Mouse (Mus musculus): ENCODE data around the gene Fgfr2. TPM values are rescaled to one million over a fixed set of nuclear protein-coding genes. Genes with fewer than 3 reads are reported as not detected.

The Fgfr2 gene
- polyA plus RNA-seq, 1 experiment from 2014 or later = 137 TPM

DNA sequence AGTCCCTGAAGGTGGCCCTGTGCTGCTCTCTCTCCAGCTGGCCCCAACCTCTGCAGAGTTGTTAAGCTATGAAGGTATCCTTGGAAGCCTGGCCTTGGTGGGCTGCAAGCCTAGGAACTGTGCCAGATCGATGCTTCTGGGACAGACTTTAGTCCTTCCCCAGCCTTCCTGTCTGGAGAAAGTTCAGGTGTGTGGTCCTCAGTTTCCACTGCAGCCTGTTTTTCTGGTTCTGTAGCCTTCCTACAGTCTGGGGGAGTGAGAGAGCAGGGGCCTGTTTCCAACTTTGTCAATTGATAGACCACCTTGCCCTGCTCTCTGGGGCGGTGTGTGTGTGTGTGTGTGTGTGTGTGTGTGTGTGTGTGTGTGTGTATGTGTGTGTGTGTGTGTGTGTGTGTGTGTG is 2431.2 kb downstream of the Fgfr2 start:
- peaks cover 74% of the 10 kb centered on the region for H3K4me1 ChIP-seq
- H3K4me2 ChIP-seq (replicated peaks) = peak overlapping the region; percentile 73; the same call in 1 of the 2 replicates
- no peaks in the 10 kb centered on the region for H3K9me3 ChIP-seq (replicated peaks)
- H3K27ac ChIP-seq (replicated peaks) = peak overlapping the region; percentile 93
- peak overlapping the region; percentile 63 for H3K4me3 ChIP-seq (replicated peaks)
- ATAC-seq (ENCODE audit: insufficient number of reproducible peaks, low FRiP score, low TSS enrichment, low read depth) = no peak
- no peaks in the 10 kb centered on the region for H3K36me3 ChIP-seq
- H3K9ac ChIP-seq = no peak overlapping the region
- 18% methylated on average over 2 of the region's 2 CpGs for WGBS
- no peaks in the 10 kb centered on the region for H3K27me3 ChIP-seq

DNA sequence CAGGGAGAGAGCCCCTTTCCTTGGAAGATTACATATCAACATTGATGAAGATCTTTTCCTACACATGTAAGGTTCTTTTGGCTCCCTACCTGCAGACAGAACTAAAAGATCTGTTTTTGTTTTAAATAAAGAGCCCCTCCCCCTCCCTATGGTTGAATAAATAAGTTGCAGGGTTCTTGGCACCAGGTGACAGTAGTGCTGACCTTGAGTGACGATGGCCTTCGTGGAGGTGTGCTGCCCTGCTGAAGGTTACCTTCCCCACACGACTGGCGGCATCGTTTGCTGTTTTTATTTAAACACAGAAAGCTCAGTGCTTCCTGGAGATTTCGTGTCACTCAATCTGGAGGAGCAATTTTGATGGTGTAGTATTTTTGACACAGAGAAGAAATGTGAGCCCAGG is 2432.3 kb downstream of the Fgfr2 start:
- Histone ChIP-seq H3K9me3 (replicated peaks) (no peaks in the 10 kb centered on the region), H3K27me3 (no peaks in the 10 kb centered on the region), H3K27ac (replicated peaks) (0 out of 2 replicates have a peak overlapping the region, but pooled peaks have one; percentile 11), H3K9ac (no peak overlapping the region), H3K4me3 (replicated peaks) (no peak overlapping the region), H3K4me2 (replicated peaks) (no peak overlapping the region), H3K4me1 (peaks cover 63% of the 10 kb centered on the region), H3K36me3 (no peaks in the 10 kb centered on the region)
- WGBS = 44% methylated on average over 6 of the region's 6 CpGs
- ATAC-seq (ENCODE audit: insufficient number of reproducible peaks, low FRiP score, low TSS enrichment, low read depth) = no peak

DNA sequence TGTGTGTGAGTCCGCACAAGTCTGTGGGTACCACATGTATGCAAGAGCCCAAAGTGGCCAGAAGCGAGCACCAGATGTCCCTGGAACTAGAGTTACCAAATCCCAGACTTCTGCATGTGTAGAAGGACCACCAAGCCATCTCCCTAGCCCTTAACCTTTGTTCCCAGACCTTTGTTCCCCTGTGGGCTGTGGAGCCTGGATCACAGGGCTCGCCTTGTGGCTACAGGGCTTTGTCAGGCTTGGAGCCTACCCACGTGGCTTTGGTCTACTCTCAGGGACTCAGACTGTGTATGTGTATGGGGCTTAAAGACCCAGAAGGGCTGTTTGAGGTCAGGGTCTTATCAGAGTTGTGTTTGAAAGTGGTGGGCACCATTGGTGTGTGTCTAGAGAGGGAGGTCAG is 2434.5 kb downstream of the Fgfr2 start:
- no peak for ATAC-seq (ENCODE audit: insufficient number of reproducible peaks, low FRiP score, low TSS enrichment, low read depth)
- H3K36me3 ChIP-seq = no peaks in the 10 kb centered on the region
- H3K27me3 ChIP-seq = no peaks in the 10 kb centered on the region
- peaks cover 41% of the 10 kb centered on the region for H3K4me1 ChIP-seq
- no peak overlapping the region for H3K4me3 ChIP-seq (replicated peaks)
- H3K9me3 ChIP-seq (replicated peaks) = no peaks in the 10 kb centered on the region
- H3K9ac ChIP-seq = no peak overlapping the region
- H3K4me2 ChIP-seq (replicated peaks) = no peak overlapping the region
- WGBS = 82% methylated on average over 4 of the region's 4 CpGs
- no peak overlapping the region for H3K27ac ChIP-seq (replicated peaks)

DNA sequence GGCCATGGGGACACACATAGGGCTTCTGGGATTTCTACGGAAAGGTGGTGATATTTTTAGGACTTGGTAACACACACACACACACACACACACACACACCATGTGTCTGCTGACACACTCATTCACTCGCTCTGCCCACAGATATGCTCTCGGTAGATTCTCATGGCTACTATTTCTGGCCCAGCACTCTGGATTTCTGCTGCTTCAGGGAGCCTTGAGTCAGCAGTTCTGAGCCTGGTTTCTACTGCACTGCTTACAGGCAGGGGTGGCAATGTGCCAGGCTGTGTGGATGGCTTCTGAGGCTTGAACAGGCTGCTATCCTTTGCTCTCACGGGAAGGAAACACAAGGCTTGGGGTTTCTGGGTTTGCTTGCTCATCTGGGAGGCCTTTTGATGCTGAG is 2441.4 kb downstream of the Fgfr2 start:
- Histone ChIP-seq H3K9me3 (replicated peaks) (no peaks in the 10 kb centered on the region), H3K27ac (replicated peaks) (peak overlapping the region; percentile 74), H3K27me3 (no peaks in the 10 kb centered on the region), H3K36me3 (no peaks in the 10 kb centered on the region), H3K4me1 (peaks cover 27% of the 10 kb centered on the region), H3K9ac (no peak overlapping the region), H3K4me3 (replicated peaks) (no peak overlapping the region), H3K4me2 (replicated peaks) (no peak overlapping the region)
- peak; percentile 49; the same call in 1 of the 2 replicates for ATAC-seq (ENCODE audit: insufficient number of reproducible peaks, low FRiP score, low TSS enrichment, low read depth)
- WGBS = 44% methylated on average over 4 of the region's 4 CpGs

DNA sequence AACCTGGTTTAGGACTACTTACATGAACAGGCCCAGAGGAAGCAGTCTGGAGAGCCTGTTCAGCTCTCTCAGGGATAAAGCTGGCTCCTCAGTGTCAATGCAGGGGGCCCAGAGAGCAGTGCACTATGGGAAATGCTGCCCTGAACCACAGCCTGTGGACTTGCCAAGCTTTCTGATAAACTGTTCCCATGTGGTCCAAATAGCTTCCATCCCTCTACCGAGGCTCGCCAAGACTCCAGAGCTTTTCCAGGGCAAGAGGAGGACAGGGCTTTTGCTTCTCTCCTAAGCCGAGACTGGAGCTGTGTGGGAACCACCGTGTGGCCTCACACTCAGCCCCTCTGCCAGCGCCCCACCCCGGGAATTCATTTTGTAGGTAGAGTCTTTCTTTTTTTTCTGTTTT is 2444.7 kb downstream of the Fgfr2 start:
- Histone ChIP-seq H3K27ac (replicated peaks) (peak overlapping the region; percentile 56; the same call in 1 of the 2 replicates), H3K27me3 (no peaks in the 10 kb centered on the region), H3K4me2 (replicated peaks) (no peak overlapping the region), H3K4me1 (peaks cover 33% of the 10 kb centered on the region), H3K36me3 (peaks cover 14% of the 10 kb centered on the region; the same call in 1 of the 2 replicates), H3K9me3 (replicated peaks) (no peaks in the 10 kb centered on the region), H3K9ac (no peak overlapping the region), H3K4me3 (replicated peaks) (no peak overlapping the region)
- 66% methylated on average over 6 of the region's 6 CpGs for WGBS
- no peak for ATAC-seq (ENCODE audit: insufficient number of reproducible peaks, low FRiP score, low TSS enrichment, low read depth)

DNA sequence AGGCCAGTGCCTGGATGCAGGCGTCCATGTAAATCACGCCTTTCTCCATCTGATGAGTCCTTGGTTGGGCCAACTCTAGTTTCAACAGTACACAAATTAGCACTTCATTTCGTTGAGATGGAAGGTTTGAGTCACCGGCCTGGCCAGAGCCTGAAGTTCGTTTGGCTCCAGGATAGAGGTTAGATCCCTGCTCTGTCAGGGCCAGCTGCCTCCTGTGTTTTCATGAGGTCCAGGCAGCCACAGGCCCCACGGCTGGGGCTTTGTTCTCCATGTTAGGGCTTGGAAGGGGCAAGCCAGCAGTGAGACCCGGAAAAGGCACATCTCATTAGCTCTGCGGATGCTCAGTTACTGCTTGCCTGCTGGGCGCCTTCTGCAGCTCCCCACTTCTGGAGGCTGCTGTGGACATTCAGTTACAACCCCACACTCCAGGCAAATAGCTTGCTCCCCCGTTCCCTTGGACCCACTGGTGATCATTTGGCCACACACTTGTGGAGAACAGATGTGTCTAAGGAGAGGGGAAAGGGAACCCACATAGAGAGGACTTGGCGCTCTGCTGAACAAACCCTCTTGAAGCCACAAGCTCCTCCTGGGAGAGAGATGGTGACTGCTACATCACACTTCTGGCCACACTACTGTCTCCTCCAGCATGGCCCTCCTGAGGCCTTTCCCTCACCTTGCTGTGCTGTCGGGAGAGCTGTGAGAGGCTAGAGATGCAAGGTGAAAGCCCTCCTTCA is 2445.4 kb downstream of the Fgfr2 start:
- no peaks in the 10 kb centered on the region for H3K9me3 ChIP-seq (replicated peaks)
- H3K27me3 ChIP-seq = no peaks in the 10 kb centered on the region
- peaks cover 14% of the 10 kb centered on the region; the same call in 1 of the 2 replicates for H3K36me3 ChIP-seq
- peaks cover 36% of the 10 kb centered on the region for H3K4me1 ChIP-seq
- no peak overlapping the region for H3K4me3 ChIP-seq (replicated peaks)
- peak overlapping the region; percentile 56; the same call in 1 of the 2 replicates for H3K27ac ChIP-seq (replicated peaks)
- H3K9ac ChIP-seq = no peak overlapping the region
- ATAC-seq (ENCODE audit: insufficient number of reproducible peaks, low FRiP score, low TSS enrichment, low read depth) = no peak
- H3K4me2 ChIP-seq (replicated peaks) = no peak overlapping the region
- 71% methylated on average over 12 of the region's 12 CpGs for WGBS

DNA sequence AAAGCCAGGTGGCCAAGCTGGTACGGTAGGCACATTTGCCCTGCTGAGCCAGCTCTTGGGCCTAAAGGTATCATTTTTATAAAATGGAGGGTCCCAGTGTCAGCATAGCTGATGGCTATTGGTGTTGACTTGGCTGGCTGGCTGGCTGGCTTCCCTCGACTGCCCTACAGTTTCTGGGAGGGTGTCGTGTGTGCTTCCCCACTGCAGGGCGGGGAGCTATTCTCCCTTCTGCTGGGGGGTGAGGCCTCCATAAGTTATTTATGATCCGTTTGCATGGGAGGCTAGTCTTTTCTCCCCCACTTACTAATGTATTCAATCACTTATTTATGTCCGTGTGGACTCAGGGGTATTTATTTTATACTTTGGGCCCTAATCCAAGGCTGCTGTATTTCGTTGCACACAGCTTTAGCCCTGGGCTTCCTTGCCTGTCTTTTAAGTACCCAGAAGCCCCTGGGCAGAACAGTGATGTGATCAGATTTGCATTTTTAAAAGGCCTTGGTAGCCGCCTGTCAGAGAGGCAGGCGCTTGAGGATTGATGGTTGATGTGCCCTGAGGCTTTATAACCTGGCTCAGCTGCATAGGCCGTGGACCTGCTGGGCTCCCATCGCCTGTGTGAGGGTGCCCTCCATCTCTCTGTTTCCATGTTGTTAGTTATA is 2446.1 kb downstream of the Fgfr2 start:
- H3K4me2 ChIP-seq (replicated peaks) = no peak overlapping the region
- H3K27me3 ChIP-seq = no peaks in the 10 kb centered on the region
- H3K4me3 ChIP-seq (replicated peaks) = no peak overlapping the region
- ATAC-seq (ENCODE audit: insufficient number of reproducible peaks, low FRiP score, low TSS enrichment, low read depth) = no peak
- H3K36me3 ChIP-seq = peaks cover 14% of the 10 kb centered on the region; the same call in 1 of the 2 replicates
- H3K27ac ChIP-seq (replicated peaks) = 0 out of 2 replicates have a peak overlapping the region, but pooled peaks have one; percentile 56
- no peaks in the 10 kb centered on the region for H3K9me3 ChIP-seq (replicated peaks)
- 54% methylated on average over 11 of the region's 11 CpGs for WGBS
- H3K4me1 ChIP-seq = peaks cover 38% of the 10 kb centered on the region
- no peak overlapping the region for H3K9ac ChIP-seq

DNA sequence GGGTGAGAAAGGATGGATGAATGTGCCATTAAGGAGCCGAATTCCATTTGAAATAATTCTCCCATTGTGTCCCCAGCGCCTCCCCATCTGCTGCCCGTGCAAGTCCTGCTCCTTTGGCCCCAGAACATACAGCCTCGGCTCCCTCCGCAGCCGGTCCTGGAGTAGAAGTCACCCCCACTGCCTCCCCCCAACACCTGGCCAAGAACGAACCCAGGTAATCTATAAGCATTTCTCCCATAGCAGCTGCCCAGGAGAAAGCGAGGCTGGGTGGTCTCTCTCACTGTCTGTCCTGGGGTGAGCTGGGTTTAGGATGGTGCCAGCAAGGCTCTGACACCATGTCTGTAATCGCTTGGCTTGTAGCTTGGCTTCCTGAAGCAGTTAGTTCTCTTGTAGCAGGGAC is 2448.6 kb downstream of the Fgfr2 start:
- Histone ChIP-seq H3K9me3 (replicated peaks) (no peaks in the 10 kb centered on the region), H3K27ac (replicated peaks) (no peak overlapping the region), H3K4me3 (replicated peaks) (no peak overlapping the region), H3K9ac (no peak overlapping the region), H3K36me3 (peaks cover 14% of the 10 kb centered on the region; the same call in 1 of the 2 replicates), H3K4me1 (peaks cover 53% of the 10 kb centered on the region), H3K4me2 (replicated peaks) (no peak overlapping the region), H3K27me3 (no peaks in the 10 kb centered on the region)
- 69% methylated on average over 9 of the region's 9 CpGs for WGBS
- ATAC-seq (ENCODE audit: insufficient number of reproducible peaks, low FRiP score, low TSS enrichment, low read depth) = no peak

DNA sequence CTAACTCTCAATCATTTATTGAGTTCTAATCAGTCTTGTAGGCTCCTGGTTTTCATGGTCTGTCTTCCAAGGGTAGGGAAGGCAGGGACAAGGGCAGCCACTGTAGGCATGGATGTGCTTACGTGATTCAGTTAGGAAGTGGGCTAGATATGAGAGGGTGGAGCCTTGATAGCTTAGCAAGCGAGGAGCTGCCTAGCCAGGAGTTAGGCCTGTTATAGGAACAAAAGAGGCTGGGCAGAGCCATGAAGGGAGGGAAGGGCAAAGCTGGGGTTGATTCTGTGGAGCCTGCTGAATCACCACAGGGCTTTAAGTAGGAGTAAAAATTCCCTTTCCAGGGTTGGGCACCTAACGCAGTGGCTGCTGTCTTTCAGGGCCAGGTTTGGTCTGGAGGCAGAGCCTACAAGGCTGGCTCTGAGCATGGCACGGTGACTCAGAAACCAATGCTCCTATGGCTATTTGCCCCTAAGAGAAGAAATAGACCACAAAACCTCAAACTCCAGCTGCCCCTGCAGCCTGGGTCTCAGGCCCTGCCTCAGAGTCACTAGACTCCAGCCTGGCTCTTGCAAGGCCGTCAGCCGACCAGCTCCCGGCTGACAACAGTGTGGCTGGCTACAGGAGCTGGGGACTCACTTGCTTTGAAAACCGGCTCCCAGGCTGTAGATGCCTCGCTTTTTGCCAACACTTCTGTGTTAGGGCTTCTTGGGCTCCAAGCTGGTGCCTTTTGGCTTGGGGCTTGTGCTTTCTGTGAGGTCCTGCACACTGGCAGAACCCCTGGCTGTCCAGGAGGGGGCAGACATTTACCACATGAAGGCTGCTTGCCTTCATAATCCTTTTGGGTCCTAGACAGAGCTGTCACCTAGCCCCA is 2449.7 kb downstream of the Fgfr2 start:
- H3K27ac ChIP-seq (replicated peaks) = peak overlapping the region; percentile 39
- ATAC-seq (ENCODE audit: insufficient number of reproducible peaks, low FRiP score, low TSS enrichment, low read depth) = no peak

DNA sequence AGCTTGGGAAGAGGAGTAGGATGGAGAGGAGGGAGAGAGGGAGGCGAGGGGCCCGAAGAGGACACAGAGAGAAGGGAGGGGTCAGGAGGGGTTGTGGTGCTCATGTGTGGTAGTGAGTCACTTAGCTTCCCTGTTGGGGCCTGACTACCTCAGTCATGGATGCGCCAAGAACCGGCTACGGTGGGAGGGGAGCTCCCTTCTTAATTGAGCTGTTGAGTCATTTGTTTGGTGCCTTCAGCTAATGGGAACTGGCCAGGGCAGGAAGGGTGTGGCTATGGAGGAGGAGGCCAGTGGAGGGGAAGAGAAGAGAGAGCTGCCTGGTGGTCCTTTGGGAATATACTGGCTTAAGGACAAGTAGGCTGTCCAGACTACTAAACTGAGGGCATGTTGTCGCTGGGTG is 2451.8 kb downstream of the Fgfr2 start:
- Histone ChIP-seq H3K36me3 (peaks cover 11% of the 10 kb centered on the region; the same call in 1 of the 2 replicates), H3K9me3 (replicated peaks) (no peaks in the 10 kb centered on the region), H3K4me1 (peaks cover 45% of the 10 kb centered on the region), H3K27me3 (no peaks in the 10 kb centered on the region), H3K4me3 (replicated peaks) (no peak overlapping the region), H3K9ac (no peak overlapping the region), H3K4me2 (replicated peaks) (no peak overlapping the region), H3K27ac (replicated peaks) (peak overlapping the region; percentile 73)
- peak; percentile 39; the same call in 1 of the 2 replicates for ATAC-seq (ENCODE audit: insufficient number of reproducible peaks, low FRiP score, low TSS enrichment, low read depth)
- WGBS = 55% methylated on average over 6 of the region's 6 CpGs

More for the DNA sequence above, 2449.7 kb downstream of the Fgfr2 start:
- no peak overlapping the region for H3K4me2 ChIP-seq (replicated peaks)
- WGBS = 62% methylated on average over 9 of the region's 9 CpGs
- no peaks in the 10 kb centered on the region for H3K27me3 ChIP-seq
- peaks cover 14% of the 10 kb centered on the region; the same call in 1 of the 2 replicates for H3K36me3 ChIP-seq
- H3K9ac ChIP-seq = no peak overlapping the region
- no peaks in the 10 kb centered on the region for H3K9me3 ChIP-seq (replicated peaks)
- peaks cover 62% of the 10 kb centered on the region for H3K4me1 ChIP-seq
- H3K4me3 ChIP-seq (replicated peaks) = no peak overlapping the region

DNA sequence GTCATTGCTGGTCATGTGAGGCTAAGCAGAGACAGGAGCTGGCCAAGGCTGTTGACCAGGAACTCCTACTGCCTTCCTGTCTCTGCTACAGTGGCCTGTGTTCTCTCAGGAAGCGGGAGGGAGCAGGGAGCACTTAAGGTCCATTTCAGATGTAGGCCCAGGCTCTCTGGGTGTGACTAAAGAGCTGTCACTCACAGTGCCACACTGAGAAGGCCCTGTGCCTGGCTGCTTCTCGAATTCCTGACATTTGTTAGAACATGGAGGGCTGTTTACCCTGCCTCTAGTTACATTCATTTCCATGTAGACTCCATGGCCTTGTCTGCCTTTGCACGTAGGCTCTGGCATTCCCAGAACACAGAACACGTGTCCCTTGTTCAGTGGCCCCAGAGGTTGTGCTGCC is 2452.8 kb downstream of the Fgfr2 start:
- Histone ChIP-seq H3K4me1 (peaks cover 45% of the 10 kb centered on the region), H3K4me2 (replicated peaks) (no peak overlapping the region), H3K9me3 (replicated peaks) (no peaks in the 10 kb centered on the region), H3K4me3 (replicated peaks) (no peak overlapping the region), H3K9ac (no peak overlapping the region), H3K27ac (replicated peaks) (peak overlapping the region; percentile 73), H3K27me3 (no peaks in the 10 kb centered on the region), H3K36me3 (peaks cover 10% of the 10 kb centered on the region; the same call in 1 of the 2 replicates)
- ATAC-seq (ENCODE audit: insufficient number of reproducible peaks, low FRiP score, low TSS enrichment, low read depth) = 0 out of 2 replicates have a peak, but pooled peaks have one; percentile 11
- 32% methylated on average over 4 of the region's 4 CpGs for WGBS

Measured in embryonic facial prominence, embryonic 15.5 days (tissue).